Mouse (Mus musculus) limb, embryonic 11.5 days (tissue): Measurements from ENCODE around the gene Gm11034. TPM values are rescaled to one million over a fixed set of nuclear protein-coding genes. Genes with fewer than 3 reads are reported as not detected.

Experiments
- ATAC-seq: fragments of 200-750 bp; cut with Nextera tagmentation; 2 replicates; pipeline ENCODE4 v1.8.0; 2017; ENCODE audit warnings: low read depth; ENCODE audit not compliant: insufficient number of reproducible peaks, low FRiP score, low TSS enrichment
- DNase-seq: peaks from one replicate; pipeline ENCODE4 v3.0.0-alpha.2; 2015; ENCODE audit warnings: low spot score
- H3K27ac ChIP-seq: fragments of 300-500 bp; sonication (generic); replicated peaks from 2 replicates; pipeline ENCODE4 v1.5.1; 2014; ENCODE audit warnings: low read depth, mild to moderate bottlenecking, low read length
- H3K27me3 ChIP-seq: fragments of 300-500 bp; sonication (generic); 2 replicates; pipeline ENCODE4 v1.6.1; 2014; ENCODE audit warnings: mild to moderate bottlenecking, low read length, mixed read lengths; ENCODE audit not compliant: control insufficient read depth, insufficient read depth
- H3K36me3 ChIP-seq: fragments of 300-500 bp; sonication (generic); 2 replicates; pipeline ENCODE4 v1.6.1; 2014; ENCODE audit warnings: mild to moderate bottlenecking, low read length, moderate library complexity, mixed read lengths; ENCODE audit not compliant: control insufficient read depth, insufficient read depth
- H3K4me1 ChIP-seq: fragments of 300-500 bp; sonication (generic); 2 replicates; pipeline ENCODE4 v1.6.1; 2014; ENCODE audit warnings: low read length, mixed read lengths; ENCODE audit not compliant: control insufficient read depth, insufficient read depth
- H3K4me2 ChIP-seq: fragments of 300-500 bp; sonication (generic); 2 replicates; pipeline ENCODE4 v1.6.1; 2014; ENCODE audit warnings: low read depth, mild to moderate bottlenecking, moderate library complexity; ENCODE audit not compliant: severe bottlenecking
- H3K4me3 ChIP-seq: fragments of 300-500 bp; sonication (generic); 2 replicates; pipeline ENCODE4 v1.5.1; 2014; ENCODE audit warnings: low read depth, low read length
- H3K9ac ChIP-seq: fragments of 300-500 bp; sonication (generic); 2 replicates; pipeline ENCODE4 v1.6.1; 2014; ENCODE audit warnings: mild to moderate bottlenecking, low read length
- H3K9me3 ChIP-seq: fragments of 300-500 bp; sonication (generic); 2 replicates; pipeline ENCODE4 v1.6.1; 2016; ENCODE audit warnings: low read length; ENCODE audit not compliant: control insufficient read depth
- WGBS: fragments of 180-500 bp; shearing (Covaris S2); extraction: QIAGEN DNeasy Blood & Tissue Kit; methylation state at CpG from one replicate; pipeline ENCODE4 v1.1.7; 2014; 5-methylcytosine and 5-hydroxymethylcytosine counted together
- polyA plus RNA-seq: library from polyadenylated mRNA; unstranded; fragments of >200 nt; fragmentation: Nextera tagmentation; extraction: Ambion mirVana; gene quantifications from 2 replicates; pipeline ENCODE4 v1.2.1, GENCODE M21; 2014

Gm11034 gene
- polyA plus RNA-seq, 1 experiment from 2014 or later: not detected

DNA sequence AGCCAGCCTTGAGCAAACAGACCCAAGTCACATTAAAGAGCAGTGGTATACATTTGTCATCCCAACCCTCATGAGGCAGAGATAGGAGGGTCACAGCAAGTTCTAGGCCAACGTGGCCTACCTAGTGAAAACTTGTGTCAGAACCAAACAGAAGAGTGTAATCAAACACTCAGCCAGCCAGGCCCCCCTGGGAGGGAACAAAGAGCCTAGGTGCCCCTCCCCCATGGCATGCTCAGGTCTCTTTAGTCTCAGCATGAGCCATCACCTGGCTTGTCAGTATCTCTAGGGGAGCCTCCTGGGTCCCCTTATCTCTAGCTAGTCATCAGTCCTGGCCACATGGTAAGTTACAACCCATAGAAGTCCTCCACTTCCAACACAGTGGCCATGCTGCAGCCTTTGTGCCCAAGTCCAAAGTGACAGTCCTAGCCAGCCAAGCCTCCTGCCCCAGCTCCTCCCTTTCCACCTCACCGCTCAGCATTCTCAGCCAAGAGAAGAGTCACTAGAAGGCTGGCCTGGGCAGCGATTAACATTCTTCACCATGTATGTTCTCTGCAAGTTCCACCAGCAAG lies 43.7 kb downstream of the Gm11034 start:
- DNase-seq: no peak
- Histone ChIP-seq H3K4me1 (no peaks in the 10 kb centered on the region), H3K9ac (no peak overlapping the region), H3K9me3 (no peaks in the 10 kb centered on the region), H3K27ac (no peak overlapping the region), H3K27me3 (no peaks in the 10 kb centered on the region), H3K4me3 (no peak overlapping the region), H3K36me3 (peaks cover 28% of the 10 kb centered on the region), H3K4me2 (no peak overlapping the region)
- ATAC-seq: no peak
- WGBS: 73% methylated on average over 3 of the region's 3 CpGs

DNA sequence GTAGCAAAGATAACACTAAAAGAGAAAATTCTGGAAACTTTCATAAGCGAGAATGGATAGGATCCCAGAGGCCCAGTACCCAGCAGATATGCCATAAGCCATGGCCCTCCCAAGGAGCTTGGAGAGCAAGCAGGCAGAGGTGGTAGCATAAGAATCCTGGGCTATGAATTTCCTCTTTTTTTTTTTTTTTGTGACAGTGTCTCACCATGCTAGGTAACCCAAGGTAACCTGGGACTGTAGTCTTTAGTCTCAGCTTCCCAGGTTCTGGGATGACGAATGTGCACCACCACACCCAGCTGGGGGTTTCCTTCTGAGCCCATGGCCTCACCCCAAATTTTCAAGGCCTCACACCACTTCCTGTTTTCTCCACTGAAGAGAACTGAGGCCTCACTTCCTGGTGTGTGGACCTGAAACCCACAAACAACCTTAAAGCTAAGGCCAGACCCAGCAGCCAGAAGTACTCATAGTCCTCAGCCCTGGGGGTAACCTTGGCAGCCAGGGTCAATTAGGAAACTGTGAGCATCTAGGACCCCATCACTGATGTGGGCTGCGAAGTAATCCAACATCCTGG lies 44.3 kb downstream of the Gm11034 start:
- 94% methylated on average over 3 of the region's 3 CpGs for WGBS
- ATAC-seq: no peak
- no peak overlapping the region for H3K27ac ChIP-seq
- DNase-seq: no peak
- no peaks in the 10 kb centered on the region for H3K4me1 ChIP-seq
- H3K27me3 ChIP-seq: no peaks in the 10 kb centered on the region
- H3K4me3 ChIP-seq: no peak overlapping the region
- H3K9ac ChIP-seq: no peak overlapping the region
- no peak overlapping the region for H3K4me2 ChIP-seq
- H3K36me3 ChIP-seq: peaks cover 29% of the 10 kb centered on the region
- H3K9me3 ChIP-seq: no peaks in the 10 kb centered on the region

Other genes starting within 250 kb of the Gm11034 start
- 0.30 and 1.0 TPM in 2 replicates for gene Cyp4f18, start 204.0 kb downstream of the Gm11034 start, polyA plus RNA-seq
- gene Olfr372, start 172.4 kb downstream of the Gm11034 start, polyA plus RNA-seq: not detected in 2 replicates
- 0.04 TPM in 1 of 2 replicates, not detected in the other for gene Olfr373, start 130.5 kb downstream of the Gm11034 start, polyA plus RNA-seq
- gene Olfr374, start 106.6 kb downstream of the Gm11034 start, polyA plus RNA-seq: not detected in 2 replicates
- 789 and 800 TPM in 2 replicates for gene Tpm4, start 78.7 kb downstream of the Gm11034 start, polyA plus RNA-seq
- gene Rab8a, start 52.4 kb downstream of the Gm11034 start, polyA plus RNA-seq: 98.8 and 123 TPM in 2 replicates
- 0.20 TPM in 1 of 2 replicates, not detected in the other for gene Hsh2d, start 24.0 kb downstream of the Gm11034 start, polyA plus RNA-seq
- not detected in 2 replicates for gene Cib3, start 799 bp downstream of the Gm11034 start, polyA plus RNA-seq
- gene Fam32a, start 6.1 kb upstream of the Gm11034 start, polyA plus RNA-seq: 66.1 and 69.3 TPM in 2 replicates
- gene Ap1m1, start 26.4 kb upstream of the Gm11034 start, polyA plus RNA-seq: 117 and 118 TPM in 2 replicates
- gene Gm10282, start 91.6 kb upstream of the Gm11034 start, polyA plus RNA-seq: 36.7 and 36.8 TPM in 2 replicates
- 3.1 and 4.2 TPM in 2 replicates for gene Klf2, start 105.4 kb upstream of the Gm11034 start, polyA plus RNA-seq
- gene Eps15l1, start 207.8 kb upstream of the Gm11034 start, polyA plus RNA-seq: 82.2 and 83.7 TPM in 2 replicates
- gene Calr3, start 230.2 kb upstream of the Gm11034 start, polyA plus RNA-seq: 0.79 and 1.5 TPM in 2 replicates
- 13.5 and 14.8 TPM in 2 replicates for gene 1700030K09Rik, start 230.2 kb upstream of the Gm11034 start, polyA plus RNA-seq